Mouse (Mus musculus): ENCODE measurements at regions not wholly inside any gene's neighbourhood (a gene's known extent, or its start where the extent isn't known, plus 50 kb on each side); places are given as distances from the start of the nearest gene placed in this dataset.

- DNase-seq (ENCODE audit: low spot score) = no peak
Measured at GRCm38 (mm10) chr14:87346812-87347211, 69.6 kb upstream of the Tdrd3 start.

- no peak for DNase-seq (ENCODE audit: low spot score)
Measured at GRCm38 (mm10) chr14:87348825-87349224, 67.6 kb upstream of the Tdrd3 start.

- no peak for DNase-seq (ENCODE audit: low spot score)
Measured at GRCm38 (mm10) chr14:87365793-87366192, 50.6 kb upstream of the Tdrd3 start.

Measured in layer of hippocampus, adult 11-12 months (tissue).